Mouse (Mus musculus) right cerebral cortex, postnatal 14 days (tissue): ENCODE results near the gene Gatd1.
A peak's percentile ranks its signal among the peaks of the same experiment; 100 is the strongest.
"Not testable (repeated sequence)": the region's sequence is repeated elsewhere in the genome, so short reads cannot be mapped to it uniquely, and the experiment has no call there.

Experiments used
- DNase-seq: peaks from one replicate; pipeline ENCODE4 v3.0.0; 2022

Gene Gatd1

DNA sequence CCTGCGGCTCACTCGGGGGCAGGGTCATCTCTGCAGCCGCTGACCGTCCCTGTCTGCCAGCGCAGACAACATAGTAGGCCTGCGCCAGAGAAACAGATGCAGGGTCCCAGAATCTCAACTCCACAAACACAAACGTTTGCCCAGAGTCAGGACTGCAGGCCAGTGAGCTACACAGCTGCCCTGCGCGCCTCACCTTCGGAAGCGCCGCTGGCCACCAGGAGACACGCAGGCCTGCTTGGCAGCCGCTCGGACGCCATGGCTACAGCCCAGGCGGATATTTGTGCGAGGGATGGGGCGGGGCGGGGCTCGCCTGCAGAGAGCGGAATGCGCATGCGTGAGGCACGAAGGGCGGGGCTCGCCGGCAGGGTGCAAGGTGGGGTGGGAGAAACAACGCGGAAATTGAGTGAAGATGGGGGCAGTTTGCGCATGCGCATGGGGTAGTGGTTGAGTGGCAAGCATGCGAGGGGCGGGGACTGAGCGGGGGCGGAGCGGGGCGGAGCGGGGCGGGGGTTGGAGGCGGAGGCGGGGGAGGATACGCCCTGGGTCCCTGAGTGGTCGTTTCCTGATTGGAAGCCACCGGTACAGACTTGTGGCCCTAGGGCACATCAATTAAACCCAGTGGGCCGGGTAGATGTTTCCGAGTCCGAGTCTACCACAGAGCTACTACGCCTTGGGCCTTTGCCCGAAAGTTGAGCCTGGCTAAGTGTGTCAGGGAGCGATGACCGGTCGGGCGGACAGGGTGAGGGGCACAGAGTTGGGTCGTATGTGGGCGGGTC is at the start of gene Gatd1:
Gatd1 (minus strand) TSS at position 328 of the 776 bp plus-strand sequence.
- DNase-seq = peak; percentile 100

DNA sequence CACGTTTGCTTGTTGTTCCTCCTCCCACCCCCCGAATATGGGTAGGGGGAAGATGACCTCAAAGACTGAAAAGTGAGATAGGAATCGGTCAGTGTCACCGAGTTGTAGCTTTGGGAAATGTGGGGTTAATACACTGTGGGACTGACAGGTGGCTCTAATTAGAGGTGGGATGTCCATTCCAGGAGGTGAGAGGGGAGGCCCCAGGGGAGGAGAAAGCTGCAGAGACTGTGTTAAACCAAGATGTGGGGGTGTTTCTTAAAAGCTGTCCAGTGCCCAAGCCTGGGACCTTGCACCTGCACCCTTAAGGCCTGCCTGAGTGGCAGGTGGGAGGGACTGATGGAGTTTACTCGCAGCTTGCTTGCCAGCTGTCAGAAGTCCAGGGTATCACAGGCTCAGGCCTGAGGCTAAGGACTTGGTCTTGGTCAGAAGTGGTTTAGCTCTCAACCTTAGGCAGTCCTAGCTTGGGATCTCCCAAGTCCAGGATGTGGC is 48.4 kb upstream of the Gatd1 start:
- no peak for DNase-seq

DNA sequence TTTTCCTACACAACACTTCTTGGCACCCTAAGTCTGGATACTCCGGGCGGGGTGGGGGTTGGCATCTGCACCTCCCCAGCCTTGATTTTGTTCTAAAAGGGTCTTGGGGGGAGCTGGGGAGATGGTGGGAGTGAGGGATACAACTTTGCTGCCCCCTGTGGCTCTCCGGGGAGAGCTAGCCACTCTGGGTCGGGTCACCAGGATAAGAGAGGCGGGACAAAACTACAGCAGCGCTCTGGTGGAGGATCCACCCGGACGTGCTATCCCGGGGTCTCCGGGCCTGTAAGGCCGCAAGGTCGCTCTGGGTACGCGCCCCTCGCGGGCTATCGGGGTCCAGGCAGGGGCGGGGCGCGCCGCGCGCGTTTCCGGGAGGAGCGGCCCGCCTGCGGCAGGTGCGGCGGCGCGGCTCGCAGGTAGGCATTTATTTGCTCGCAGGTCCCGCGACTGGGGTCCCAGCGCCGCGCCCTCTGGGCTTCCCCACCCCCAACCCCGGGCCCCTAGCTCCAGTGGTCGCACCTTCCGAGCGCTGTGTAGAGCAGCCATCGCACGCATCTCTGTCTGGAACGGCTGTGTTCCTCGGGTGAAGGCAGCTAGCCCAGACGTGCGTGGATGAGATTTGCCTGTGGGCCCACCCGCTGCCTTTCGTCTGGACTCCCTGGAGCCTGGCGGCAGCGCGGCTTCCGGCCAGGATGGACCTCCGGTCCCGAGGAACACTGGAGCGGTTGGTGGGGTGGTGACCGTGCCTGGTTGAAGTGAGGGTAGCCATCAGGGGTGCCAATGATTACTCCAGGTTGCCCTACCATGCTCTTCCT is 47.8 kb upstream of the Gatd1 start:
- DNase-seq = no peak

DNA sequence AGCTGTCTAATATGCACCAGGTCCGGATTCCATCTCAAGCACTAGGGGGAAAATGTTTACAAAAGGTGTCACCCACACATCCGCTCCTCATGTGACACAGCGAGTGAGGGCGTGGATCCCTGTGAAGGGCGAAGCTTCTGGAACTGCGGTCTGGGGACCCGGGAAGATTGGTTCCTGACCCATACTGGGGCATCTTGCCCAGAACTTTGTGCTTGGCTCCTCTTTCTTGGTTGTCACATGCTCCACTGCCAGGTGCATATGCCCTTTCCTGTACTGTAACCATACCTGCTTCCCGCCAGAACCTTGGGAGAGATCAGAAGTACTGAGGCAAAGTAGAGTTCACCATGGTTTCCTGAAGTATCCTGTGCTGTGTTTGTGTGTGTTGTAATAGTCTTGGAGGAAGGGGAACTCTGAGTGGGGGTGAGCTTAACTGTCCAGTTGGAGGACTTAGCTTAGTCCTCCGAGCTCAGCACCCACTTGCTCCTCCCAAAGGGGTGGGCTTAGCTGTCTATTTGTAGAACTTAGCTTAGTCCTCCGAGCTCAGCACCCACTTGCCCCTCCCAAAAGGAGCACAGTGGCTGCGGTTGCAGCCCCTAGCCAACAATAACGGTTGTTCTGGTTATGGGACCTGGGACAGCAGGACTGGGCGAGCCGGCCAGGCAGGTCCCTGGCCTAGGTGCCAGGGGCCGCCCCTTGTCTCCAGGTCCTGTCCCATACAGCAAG is 46.6 kb upstream of the Gatd1 start, which contains the start of gene Cracr2b:
Cracr2b (plus strand) TSS at position 704 of the 723 bp plus-strand sequence.
- DNase-seq = no peak

DNA sequence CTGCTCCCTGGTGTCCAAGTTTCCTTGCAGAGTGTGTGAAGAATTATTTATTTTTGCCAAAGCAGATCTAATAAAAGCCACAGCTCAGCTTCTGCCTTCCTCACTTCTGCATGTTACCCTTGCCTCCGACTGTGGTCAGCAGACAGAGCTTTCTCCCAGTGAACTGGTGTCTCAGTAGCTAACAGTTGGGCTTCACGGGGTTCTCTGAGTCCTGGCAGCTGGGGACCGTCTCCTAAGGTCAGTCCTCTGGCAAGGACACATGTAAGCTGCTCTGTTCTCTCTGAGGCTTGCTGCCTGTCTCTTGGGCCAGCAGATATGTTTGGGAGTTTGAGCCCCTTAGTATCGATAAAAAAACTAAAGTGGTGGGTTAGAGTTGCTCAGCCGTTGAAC is 46.1 kb upstream of the Gatd1 start:
- no peak for DNase-seq

DNA sequence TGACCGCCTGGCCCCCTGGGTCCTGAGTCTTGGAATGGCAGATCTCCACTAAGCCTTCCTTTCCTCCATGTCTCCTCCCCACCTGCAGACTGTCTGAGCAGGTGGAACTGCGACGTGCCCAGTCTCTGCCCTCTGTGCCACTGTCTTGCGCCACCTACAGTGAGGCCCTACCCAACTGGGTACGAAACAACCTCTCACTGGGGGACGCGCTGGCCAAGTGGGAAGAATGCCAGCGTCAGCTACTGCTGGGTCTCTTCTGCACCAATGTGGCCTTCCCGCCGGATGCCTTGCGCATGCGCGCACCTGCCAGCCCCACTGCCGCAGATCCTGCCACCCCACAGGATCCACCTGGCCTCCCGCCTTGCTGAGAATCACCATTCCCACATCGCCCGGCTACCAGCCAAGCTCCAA is 45.4 kb upstream of the Gatd1 start:
- no peak for DNase-seq

DNA sequence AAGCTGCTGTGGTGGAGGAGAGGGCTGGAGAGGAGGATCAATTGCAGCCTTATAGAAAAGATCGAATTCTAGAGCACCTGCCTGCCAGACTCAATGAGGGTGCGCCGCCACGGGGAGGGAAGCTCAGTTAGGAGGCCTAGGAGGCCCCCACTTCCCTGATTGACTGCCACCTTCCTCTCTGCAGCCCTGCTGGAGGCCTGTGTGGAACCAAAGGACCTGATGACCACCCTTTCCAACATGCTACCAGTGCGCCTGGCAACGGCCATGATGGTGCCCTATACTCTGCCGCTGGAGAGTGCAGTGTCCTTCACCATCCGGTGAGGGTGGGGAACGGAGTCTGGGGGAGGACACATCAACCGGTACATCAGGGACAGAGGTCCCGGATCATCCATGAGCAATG is 44.7 kb upstream of the Gatd1 start:
- DNase-seq = no peak

DNA sequence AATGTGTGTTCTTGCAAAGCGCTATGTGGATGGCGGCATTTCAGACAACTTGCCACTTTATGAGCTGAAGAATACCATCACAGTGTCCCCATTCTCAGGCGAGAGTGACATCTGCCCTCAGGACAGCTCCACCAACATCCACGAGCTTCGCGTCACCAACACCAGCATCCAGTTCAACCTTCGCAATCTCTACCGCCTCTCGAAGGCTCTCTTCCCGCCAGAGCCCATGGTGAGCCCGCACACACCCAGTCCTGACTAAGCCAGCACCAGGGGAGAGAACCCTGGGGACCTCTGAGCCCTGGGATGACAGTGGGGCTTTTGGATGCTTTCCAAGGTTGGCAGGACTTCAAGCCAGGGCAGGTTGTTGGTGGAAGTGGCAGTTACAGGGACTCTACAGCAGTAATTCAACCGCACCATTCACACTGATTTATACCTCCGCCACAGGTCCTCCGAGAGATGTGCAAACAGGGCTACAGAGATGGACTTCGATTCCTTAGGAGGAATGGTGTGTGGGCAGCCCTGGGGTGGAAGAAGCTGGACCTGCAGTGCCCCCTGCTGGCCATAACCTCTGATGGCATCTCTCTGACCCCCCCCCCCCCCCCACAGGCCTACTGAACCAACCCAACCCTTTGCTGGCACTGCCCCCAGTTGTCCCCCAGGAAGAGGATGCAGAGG is 44.2 kb upstream of the Gatd1 start:
- DNase-seq = no peak

DNA sequence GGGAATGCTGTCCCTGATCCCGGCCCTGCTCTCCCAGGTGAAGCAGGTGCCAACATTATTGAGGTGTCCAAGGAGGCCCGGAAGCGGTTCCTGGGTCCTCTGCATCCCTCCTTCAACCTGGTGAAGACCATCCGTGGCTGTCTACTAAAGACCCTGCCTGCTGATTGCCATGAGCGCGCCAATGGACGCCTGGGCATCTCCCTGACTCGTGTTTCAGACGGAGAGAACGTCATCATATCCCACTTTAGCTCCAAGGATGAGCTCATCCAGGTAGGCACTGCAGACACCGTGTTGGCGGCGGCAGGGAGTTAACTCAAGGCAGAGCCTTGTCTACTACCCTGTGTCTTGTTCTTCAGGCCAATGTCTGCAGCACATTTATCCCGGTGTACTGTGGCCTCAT is 43.3 kb upstream of the Gatd1 start:
- DNase-seq = no peak

DNA sequence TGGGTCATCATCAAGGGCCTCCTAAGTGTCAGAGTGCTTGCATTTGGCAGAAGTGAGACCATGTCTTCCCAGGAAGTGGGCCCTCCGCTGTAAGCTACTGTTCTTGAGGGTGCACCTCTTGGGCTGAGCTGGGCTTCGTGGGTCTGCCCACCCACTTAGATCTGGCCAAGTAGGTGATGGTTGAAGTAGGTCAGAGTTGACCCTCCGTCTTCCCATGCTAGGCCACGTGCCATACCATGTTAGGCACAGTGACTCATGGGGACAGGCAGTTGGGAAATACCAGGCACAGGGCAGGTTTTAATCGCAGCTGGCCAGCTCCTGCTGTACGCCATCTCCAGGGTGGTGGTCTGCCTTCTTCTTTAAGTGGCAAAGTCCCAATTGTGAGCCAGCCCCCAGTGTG is 42.8 kb upstream of the Gatd1 start:
- DNase-seq = no peak

DNA sequence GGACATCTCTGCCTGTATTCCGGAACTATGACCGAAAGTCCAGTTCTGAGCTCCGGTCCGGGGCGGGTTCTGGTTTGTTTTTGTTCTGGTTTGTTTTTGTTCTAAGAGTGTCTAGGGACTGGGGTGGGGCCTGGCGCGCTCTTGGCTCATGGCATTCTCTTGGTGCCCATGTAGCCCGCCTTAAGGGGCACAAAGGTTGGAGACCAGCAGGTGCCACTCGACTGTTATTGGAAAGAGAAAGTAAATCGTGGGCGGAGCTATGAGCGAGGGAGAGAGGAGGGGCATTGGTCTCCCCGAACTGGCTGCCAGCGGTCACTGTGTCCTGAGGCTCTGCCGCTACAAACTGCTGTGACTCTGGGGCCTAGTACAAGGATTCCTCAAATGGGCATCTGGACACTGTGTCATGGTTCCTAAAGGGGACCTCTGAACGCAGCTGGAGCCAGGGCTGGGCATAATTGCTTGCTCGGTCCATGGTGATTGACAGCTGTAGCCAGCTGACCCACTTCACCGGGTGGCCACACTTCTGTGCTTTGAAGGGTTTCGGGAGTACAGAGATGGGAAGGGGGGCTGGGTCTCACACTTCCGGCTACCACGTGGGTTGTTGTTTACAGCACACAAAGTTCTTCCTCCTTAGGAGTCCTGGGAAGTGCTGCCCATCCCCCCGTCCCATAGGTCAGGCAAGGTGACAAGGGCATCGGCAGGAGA is 41.8 kb upstream of the Gatd1 start:
- no peak for DNase-seq

DNA sequence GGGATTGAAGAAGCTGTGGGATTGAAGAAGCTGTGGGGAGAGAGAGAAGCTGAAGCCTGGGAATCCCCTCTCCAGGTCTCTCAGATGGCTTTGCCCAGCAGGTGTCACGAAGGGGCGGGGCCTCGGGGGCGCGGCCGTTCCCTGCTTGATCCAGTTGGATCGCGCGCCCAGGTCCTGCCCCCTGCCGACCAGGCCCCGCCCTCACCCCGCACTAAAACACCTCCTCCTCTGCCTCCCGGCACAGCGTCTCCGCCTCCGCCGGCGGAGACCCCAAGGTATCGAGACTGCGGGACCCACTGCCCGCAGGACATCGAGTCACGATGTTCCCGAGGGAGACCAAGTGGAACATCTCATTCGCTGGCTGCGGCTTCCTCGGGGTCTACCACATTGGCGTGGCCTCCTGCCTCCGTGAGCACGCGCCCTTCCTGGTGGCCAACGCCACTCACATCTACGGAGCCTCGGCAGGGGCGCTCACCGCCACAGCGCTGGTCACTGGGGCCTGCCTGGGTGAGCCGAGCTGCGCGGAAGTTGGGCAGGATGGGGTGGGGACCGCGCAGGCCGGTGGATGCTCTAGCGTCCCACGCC is 41.1 kb upstream of the Gatd1 start, which contains the start of gene Pnpla2:
Pnpla2 (plus strand) TSS at position 232 of the 585 bp plus-strand sequence.
- peak; percentile 94 for DNase-seq

DNA sequence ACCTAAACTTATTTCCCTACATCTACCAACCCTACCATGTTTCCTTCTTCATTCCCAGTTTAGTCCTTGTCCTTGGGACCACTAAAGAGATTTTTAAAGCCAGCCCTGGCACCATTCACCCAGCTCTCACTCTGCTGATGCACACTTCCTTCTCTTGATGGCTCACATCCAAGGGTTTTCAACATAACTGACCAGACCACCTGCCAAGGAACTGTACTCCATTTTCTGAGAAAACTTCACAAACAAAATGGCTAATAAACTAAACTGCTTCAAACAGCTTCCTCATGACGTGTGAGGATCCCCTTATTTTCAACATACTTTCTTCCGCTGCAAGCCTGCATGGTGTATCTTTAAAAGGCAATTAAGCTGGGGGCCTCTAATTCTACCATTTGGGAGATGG is 39.7 kb upstream of the Gatd1 start:
- no peak for DNase-seq

DNA sequence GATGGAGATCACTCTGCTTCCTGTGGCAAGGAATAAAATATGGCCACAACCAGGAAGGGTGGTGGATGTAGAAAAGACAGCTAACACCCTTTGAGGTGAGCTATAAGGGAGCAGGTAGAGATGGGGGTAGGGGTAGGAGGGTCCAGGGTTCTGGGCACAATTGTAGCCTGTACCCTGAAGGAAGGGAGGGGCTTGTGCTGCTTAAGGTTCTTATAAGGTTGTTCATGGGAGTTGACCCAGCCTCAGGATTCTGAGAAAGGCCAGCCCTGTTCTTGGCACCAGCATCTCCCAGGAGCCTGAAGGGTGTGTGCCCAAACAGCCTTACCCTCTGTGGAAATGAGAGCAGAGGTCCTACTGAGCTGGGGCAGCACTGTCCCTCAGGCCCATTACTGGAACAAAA is 38.0 kb upstream of the Gatd1 start:
- DNase-seq = no peak

DNA sequence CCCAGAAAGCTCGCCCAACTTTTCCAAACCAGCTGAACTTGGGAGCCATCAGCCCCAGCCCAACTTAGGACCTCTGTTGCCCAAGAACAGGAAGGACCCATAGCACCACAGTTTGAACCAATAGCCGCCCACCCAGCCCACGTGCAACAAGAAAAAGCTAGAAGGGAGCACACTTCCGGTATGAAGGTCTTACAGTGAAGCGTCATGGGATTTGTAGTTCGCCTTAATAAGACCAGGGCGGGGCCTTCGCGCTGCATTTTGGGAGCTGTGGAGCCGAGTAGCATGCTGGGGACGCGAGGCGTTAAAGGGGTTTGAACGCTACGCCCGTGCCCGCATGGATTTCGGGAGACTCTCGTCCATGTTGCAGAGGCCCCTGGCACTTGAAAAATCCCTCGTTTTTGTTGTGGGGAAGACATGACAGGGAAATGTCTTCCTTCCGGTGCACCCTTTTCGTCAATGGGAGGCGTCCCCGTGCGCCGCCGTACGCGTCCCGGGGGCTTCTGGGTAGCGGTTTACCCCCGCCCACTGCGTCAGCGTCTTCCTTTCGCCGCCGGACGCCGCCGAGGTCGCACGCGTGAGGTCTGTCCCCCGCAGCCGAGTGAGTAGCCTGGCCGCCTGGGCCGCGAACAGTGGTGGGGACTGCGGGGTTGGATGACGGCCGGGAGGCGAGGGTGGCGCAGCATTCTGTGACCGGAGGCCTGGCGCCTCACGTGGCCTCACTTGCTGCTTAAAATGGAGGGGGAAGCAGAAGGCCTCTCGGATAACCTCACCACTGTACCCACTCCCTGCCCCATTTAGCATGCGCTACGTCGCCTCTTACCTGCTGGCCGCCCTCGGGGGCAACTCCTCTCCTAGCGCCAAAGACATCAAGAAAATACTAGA is 33.4 kb upstream of the Gatd1 start, which contains the start of gene Rplp2:
Rplp2 (plus strand) TSS at position 261 of the 882 bp plus-strand sequence.
- peak; percentile 91 for DNase-seq

DNA sequence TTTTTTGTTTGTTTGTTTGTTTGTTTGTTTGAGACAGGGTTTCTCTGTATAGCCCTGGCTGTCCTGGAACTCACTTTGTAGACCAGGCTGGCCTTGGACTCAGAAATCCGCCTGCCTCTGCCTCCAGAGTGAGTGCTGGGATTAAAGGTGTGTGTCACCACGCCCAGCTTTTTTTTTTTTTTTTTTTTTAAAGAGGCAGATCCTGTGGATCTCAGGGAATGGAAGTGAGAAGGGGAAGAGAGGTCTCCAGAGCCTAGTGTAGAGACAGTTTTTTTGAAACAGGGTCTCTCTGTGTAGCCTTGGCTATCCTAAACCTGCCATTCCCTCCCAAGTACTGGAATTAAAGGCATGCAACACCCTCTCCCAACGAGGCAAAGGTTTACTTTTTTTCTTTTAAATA is 32.4 kb upstream of the Gatd1 start:
- DNase-seq = not testable (repeated sequence)

DNA sequence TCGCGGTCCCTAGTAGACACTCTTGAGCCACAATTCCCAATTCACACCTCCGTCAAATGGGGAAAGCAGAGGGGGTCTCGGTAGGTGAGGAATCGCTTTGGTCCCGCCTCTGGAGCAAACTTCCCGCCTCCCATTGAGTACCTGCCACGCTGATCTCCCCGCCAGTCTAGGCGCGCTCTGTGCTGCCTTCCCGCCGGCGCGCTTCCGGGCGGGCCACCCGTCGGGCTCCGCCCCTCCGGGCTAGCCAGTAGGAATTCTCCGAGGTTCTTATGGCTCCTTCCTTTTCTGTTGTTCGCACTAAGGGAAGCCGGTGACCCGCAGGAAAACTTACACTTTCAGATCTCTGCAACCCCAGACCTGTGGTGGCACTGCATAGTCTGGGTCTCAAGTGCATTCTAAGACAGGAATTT is 29.9 kb upstream of the Gatd1 start, which contains the start of gene Pidd1:
Pidd1 (minus strand) TSS at position 198 of the 410 bp plus-strand sequence.
- DNase-seq = no peak

DNA sequence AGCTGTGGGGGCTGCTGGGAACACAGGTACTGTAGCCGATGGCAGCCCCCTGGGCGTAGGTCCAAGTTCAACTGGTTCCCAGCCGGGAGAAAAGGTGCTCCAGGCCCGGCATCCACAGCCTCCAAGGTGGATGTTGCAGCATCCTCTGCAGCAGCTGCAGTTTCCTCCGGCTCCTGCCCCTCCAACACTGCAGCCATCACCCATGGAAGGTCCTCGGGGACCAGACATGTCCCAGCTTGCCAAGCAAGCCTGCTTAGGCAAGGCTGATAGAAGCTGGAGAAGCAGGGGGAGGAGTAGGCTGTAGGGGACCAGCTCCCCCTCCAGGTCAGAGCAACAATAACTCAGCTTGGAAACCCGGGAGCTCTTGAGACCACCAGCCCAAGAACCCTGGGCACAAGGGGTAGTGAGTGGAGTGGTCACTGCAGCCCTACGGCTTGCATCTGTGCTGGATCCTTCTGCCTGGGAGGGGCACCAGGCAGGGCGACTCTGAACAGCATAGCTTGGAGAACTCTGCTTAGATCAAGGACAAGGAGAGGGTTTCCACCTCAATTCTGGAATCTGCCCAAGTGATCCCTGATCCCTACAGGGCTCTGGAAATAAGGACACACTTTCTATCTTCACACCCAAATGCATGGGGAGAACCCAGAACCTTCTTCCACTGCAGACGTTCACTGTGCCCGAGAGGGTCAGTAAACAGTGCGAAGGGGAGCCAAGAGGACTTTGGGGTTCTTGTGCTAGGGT is 29.3 kb upstream of the Gatd1 start:
- no peak for DNase-seq

DNA sequence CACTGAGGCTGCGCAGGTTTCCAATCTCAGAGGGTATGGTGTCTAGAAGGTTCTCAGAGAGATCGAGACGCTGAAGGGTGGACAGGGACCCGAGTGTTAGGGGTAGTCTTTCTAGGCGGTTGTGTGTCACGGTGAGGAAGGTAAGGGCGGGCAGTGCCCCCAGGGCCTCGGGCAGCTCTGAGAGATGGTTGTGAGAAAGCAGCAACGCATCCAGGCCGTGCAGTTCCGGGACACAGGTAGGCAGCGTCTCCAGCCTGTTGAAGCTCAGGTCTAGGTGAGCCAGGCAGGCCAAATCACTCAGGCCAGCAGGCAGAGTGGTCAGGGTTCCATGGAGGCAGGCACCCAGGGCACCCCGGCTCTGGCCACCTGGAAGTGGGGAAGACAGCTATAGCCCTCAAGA is 28.3 kb upstream of the Gatd1 start:
- no peak for DNase-seq

DNA sequence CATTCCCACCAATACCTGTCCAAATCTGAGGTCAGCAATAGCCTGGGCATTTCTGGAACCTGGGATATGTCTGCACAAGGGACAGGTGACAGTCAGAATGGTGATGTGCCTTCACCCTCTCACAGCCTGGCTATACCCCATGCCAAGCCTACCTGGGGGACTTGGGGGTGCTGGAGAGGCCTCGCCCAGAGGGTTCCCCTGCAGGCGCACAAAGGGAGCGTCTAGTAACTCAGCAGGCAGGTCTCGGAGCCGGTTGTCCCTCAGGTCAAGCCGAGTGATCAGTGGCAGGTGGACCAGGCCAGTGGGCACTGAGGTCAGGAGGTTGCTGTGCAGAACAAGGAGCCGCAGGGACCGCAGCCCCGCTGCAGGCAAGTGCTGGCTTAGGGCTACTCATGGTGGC is 27.5 kb upstream of the Gatd1 start:
- no peak for DNase-seq
